Mouse (Mus musculus): ENCODE measurements around the gene Asb10. TPM values are rescaled to one million over a fixed set of nuclear protein-coding genes. Genes with fewer than 3 reads are reported as not detected.
A peak's percentile ranks its signal among the peaks of the same experiment; 100 is the strongest.

Asb10 gene
- polyA plus RNA-seq, 1 experiment from 2014 or later = 0.93 TPM

- Histone ChIP-seq H3K9me3 (replicated peaks; ENCODE audit: low read length) (no peaks in the 10 kb centered on the region), H3K9ac (ENCODE audit: low read depth, low read length) (no peak overlapping the region), H3K4me3 (replicated peaks; ENCODE audit: low read depth, low read length) (no peak overlapping the region), H3K27ac (no peak overlapping the region), H3K4me2 (ENCODE audit: low read length) (no peak overlapping the region), H3K36me3 (ENCODE audit: insufficient read depth, low read length) (no peaks in the 10 kb centered on the region), H3K4me1 (replicated peaks; ENCODE audit: insufficient read depth, low read length) (peaks cover 6% of the 10 kb centered on the region; the same call in 1 of the 2 replicates), H3K27me3 (ENCODE audit: insufficient read depth, low read length) (no peaks in the 10 kb centered on the region)
- TF ChIP-seq CTCF (IDR thresholded peaks at IDR 0.05; ENCODE audit: low read depth) = no peak
- WGBS = 61% methylated on average over 5 of the region's 5 CpGs
- ATAC-seq (replicated peaks; ENCODE audit: low FRiP score, low read depth) = no peak
- no peak for DNase-seq (ENCODE audit: low spot score)
These were observed 13.0 kb upstream of the Asb10 start for GRCm38 (mm10) chr5:24553621-24554244.

GRCm38 (mm10) chr5:24551317-24551688 is 10.5 kb upstream of the Asb10 start:
- peak overlapping the region; percentile 36 for H3K9ac ChIP-seq (ENCODE audit: low read depth, low read length)
- no peaks in the 10 kb centered on the region for H3K9me3 ChIP-seq (replicated peaks; ENCODE audit: low read length)
- H3K36me3 ChIP-seq (ENCODE audit: insufficient read depth, low read length) = no peaks in the 10 kb centered on the region
- ATAC-seq (replicated peaks; ENCODE audit: low FRiP score, low read depth) (peak; percentile 33), DNase-seq (ENCODE audit: low spot score) (no peak)
- H3K4me2 ChIP-seq (ENCODE audit: low read length) = peak overlapping the region; percentile 46
- H3K27ac ChIP-seq = no peak overlapping the region
- no peak overlapping the region for H3K4me3 ChIP-seq (replicated peaks; ENCODE audit: low read depth, low read length)
- no peak for TF ChIP-seq CTCF (IDR thresholded peaks at IDR 0.05; ENCODE audit: low read depth)
- H3K4me1 ChIP-seq (replicated peaks; ENCODE audit: insufficient read depth, low read length) = peaks cover 6% of the 10 kb centered on the region; the same call in 1 of the 2 replicates
- H3K27me3 ChIP-seq (ENCODE audit: insufficient read depth, low read length) = no peaks in the 10 kb centered on the region
- 34% methylated on average over 2 of the region's 2 CpGs for WGBS

GRCm38 (mm10) chr5:24550598-24551316 is 10.0 kb upstream of the Asb10 start:
- H3K4me1 ChIP-seq (replicated peaks; ENCODE audit: insufficient read depth, low read length) = peaks cover 6% of the 10 kb centered on the region; the same call in 1 of the 2 replicates
- H3K27me3 ChIP-seq (ENCODE audit: insufficient read depth, low read length) = 0 out of 2 replicates have a peak, but pooled peaks cover under 1% of the 10 kb centered on the region
- no peak overlapping the region for H3K27ac ChIP-seq
- peak overlapping the region; percentile 46 for H3K4me2 ChIP-seq (ENCODE audit: low read length)
- WGBS = 8% methylated on average over 26 of the region's 26 CpGs
- H3K36me3 ChIP-seq (ENCODE audit: insufficient read depth, low read length) = no peaks in the 10 kb centered on the region
- H3K4me3 ChIP-seq (replicated peaks; ENCODE audit: low read depth, low read length) = no peak overlapping the region
- H3K9me3 ChIP-seq (replicated peaks; ENCODE audit: low read length) = no peaks in the 10 kb centered on the region
- H3K9ac ChIP-seq (ENCODE audit: low read depth, low read length) = peak overlapping the region; percentile 36
- DNase-seq (ENCODE audit: low spot score) (peak; percentile 54), ATAC-seq (replicated peaks; ENCODE audit: low FRiP score, low read depth) (peak; percentile 51)
- no peak for TF ChIP-seq CTCF (IDR thresholded peaks at IDR 0.05; ENCODE audit: low read depth)

- 83% methylated on average over 7 of the region's 7 CpGs for WGBS
- ATAC-seq (replicated peaks; ENCODE audit: low FRiP score, low read depth) (no peak), DNase-seq (ENCODE audit: low spot score) (no peak)
- Histone ChIP-seq H3K9ac (ENCODE audit: low read depth, low read length) (no peak overlapping the region), H3K9me3 (replicated peaks; ENCODE audit: low read length) (no peaks in the 10 kb centered on the region), H3K36me3 (ENCODE audit: insufficient read depth, low read length) (no peaks in the 10 kb centered on the region), H3K4me2 (ENCODE audit: low read length) (no peak overlapping the region), H3K4me3 (replicated peaks; ENCODE audit: low read depth, low read length) (no peak overlapping the region), H3K4me1 (replicated peaks; ENCODE audit: insufficient read depth, low read length) (peaks cover 21% of the 10 kb centered on the region; the same call in 1 of the 2 replicates), H3K27me3 (ENCODE audit: insufficient read depth, low read length) (0 out of 2 replicates have a peak, but pooled peaks cover 3% of the 10 kb centered on the region), H3K27ac (no peak overlapping the region)
- TF ChIP-seq CTCF (IDR thresholded peaks at IDR 0.05; ENCODE audit: low read depth) = no peak
These were observed 1.9 kb upstream of the Asb10 start for GRCm38 (mm10) chr5:24542643-24543042.

- Histone ChIP-seq H3K4me3 (replicated peaks; ENCODE audit: low read depth, low read length) (peak overlapping the region; percentile 7; the same call in 1 of the 2 replicates), H3K27me3 (ENCODE audit: insufficient read depth, low read length) (0 out of 2 replicates have a peak, but pooled peaks cover 3% of the 10 kb centered on the region), H3K36me3 (ENCODE audit: insufficient read depth, low read length) (no peaks in the 10 kb centered on the region), H3K27ac (no peak overlapping the region), H3K4me2 (ENCODE audit: low read length) (peak overlapping the region; percentile 55), H3K9ac (ENCODE audit: low read depth, low read length) (peak overlapping the region; percentile 10; the same call in 1 of the 2 replicates), H3K4me1 (replicated peaks; ENCODE audit: insufficient read depth, low read length) (peaks cover 21% of the 10 kb centered on the region; the same call in 1 of the 2 replicates), H3K9me3 (replicated peaks; ENCODE audit: low read length) (no peaks in the 10 kb centered on the region)
- DNase-seq (ENCODE audit: low spot score) = no peak
- TF ChIP-seq CTCF (IDR thresholded peaks at IDR 0.05; ENCODE audit: low read depth) = no peak
- 13% methylated on average over 6 of the region's 6 CpGs for WGBS
- ATAC-seq (replicated peaks; ENCODE audit: low FRiP score, low read depth) = no peak
These were observed 379 bp upstream of the Asb10 start for GRCm38 (mm10) chr5:24541144-24541569.

- H3K27me3 ChIP-seq (ENCODE audit: insufficient read depth, low read length) = no peaks in the 10 kb centered on the region
- H3K36me3 ChIP-seq (ENCODE audit: insufficient read depth, low read length) = no peaks in the 10 kb centered on the region
- no peak for TF ChIP-seq CTCF (IDR thresholded peaks at IDR 0.05; ENCODE audit: low read depth)
- no peak overlapping the region for H3K4me3 ChIP-seq (replicated peaks; ENCODE audit: low read depth, low read length)
- no peak overlapping the region for H3K27ac ChIP-seq
- no peaks in the 10 kb centered on the region for H3K9me3 ChIP-seq (replicated peaks; ENCODE audit: low read length)
- H3K4me2 ChIP-seq (ENCODE audit: low read length) = no peak overlapping the region
- ATAC-seq (replicated peaks; ENCODE audit: low FRiP score, low read depth) (no peak), DNase-seq (ENCODE audit: low spot score) (no peak)
- H3K9ac ChIP-seq (ENCODE audit: low read depth, low read length) = no peak overlapping the region
- H3K4me1 ChIP-seq (replicated peaks; ENCODE audit: insufficient read depth, low read length) = peaks cover 21% of the 10 kb centered on the region; the same call in 1 of the 2 replicates
- WGBS = 71% methylated on average over 22 of the region's 22 CpGs
These were observed 1.0 kb downstream of the Asb10 start for GRCm38 (mm10) chr5:24539571-24540296.
